Mouse (Mus musculus): ENCODE measurements around the gene Ssr3. TPM values are rescaled to one million over a fixed set of nuclear protein-coding genes. Genes with fewer than 3 reads are reported as not detected.

Ssr3 gene
- total and polyA plus RNA-seq, 3 experiments, result 105 to 131 (median 125) TPM

DNA sequence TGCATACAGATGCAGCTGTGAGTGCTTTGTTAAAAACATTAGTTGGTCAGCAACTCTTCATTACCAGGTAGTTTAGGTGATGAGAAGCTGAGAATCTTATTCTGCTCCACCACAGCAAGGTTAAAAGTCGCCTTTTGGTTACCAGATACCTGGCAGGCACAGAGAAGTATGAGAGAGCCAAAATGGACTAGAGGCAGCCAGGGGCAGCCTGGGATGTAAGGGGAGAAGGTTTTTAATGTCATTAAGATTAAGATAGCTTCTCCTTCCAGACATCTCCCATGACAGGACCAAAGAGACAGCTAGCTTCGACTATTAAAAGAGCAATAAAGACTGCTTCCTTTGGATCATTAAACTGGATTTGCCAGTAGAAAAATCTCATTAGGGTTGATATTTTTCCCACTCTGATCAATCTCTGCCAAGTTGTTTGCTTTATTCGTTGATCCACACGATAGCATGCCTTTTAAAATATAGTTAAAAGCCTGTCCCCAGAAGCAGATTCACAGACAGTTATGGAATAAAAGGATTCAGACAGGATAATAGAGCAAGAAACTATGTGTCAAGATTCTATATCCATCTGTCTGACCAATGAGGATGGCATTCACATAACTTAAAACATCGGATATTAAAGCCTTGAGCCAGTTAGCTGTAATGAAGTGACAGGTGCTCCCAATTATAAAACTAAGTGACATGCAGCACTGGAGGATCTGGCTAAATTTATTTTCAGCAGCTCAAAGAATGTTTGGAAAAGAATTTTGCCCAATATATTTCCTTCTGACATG, 52.1 kb downstream of the Ssr3 start:
- no peak overlapping the region for H3K9ac ChIP-seq (ENCODE audit: control insufficient read depth, low read depth, low read length, poor library complexity, severe bottlenecking)
- DNase-seq (ENCODE audit: low read depth, low spot score), result no peak
- H3K36me3 ChIP-seq (ENCODE audit: control insufficient read depth in 1 of 2, insufficient read depth in 2 of 2, low read length in 2 of 2), result no peaks in the 10 kb centered on the region; a peak in 1 of 4 replicates
- no peak overlapping the region for H3K4me3 ChIP-seq (ENCODE audit: control insufficient read depth in 1 of 2, insufficient read depth in 1 of 2, low read depth in 2 of 2, low read length in 2 of 2)
- TF ChIP-seq ZNF384 (IDR thresholded peaks at IDR 0.05; ENCODE audit: low read depth, low read length) (no peak), CHD2 (IDR thresholded peaks at IDR 0.05; ENCODE audit: low read length) (no peak), BHLHE40 (IDR thresholded peaks at IDR 0.05; ENCODE audit: borderline replicate concordance, low read depth, low read length) (no peak), MAZ (IDR thresholded peaks at IDR 0.05; ENCODE audit: low read depth, low read length) (no peak), MYC (IDR thresholded peaks at IDR 0.05; ENCODE audit: low read depth, low read length) (no peak), UBTF (IDR thresholded peaks at IDR 0.05; ENCODE audit: borderline replicate concordance, insufficient read depth, low read depth, low read length) (no peak), GABPA (IDR thresholded peaks at IDR 0.05; ENCODE audit: low read depth, low read length) (no peak), POLR2AphosphoS2 (IDR thresholded peaks at IDR 0.05; ENCODE audit: low read length) (no peak), SMC3 (IDR thresholded peaks at IDR 0.05; ENCODE audit: low read depth, low read length) (no peak), TCF12 (IDR thresholded peaks at IDR 0.05; ENCODE audit: low read depth, low read length) (no peak), ZC3H11A (IDR thresholded peaks at IDR 0.05; ENCODE audit: low read depth, low read length) (no peak), MAFK (IDR thresholded peaks at IDR 0.05; ENCODE audit: borderline replicate concordance, low read depth, low read length) (no peak), NELFE (IDR thresholded peaks at IDR 0.05; ENCODE audit: low read depth, low read length) (no peak)
- no peaks in the 10 kb centered on the region for H3K4me1 ChIP-seq (ENCODE audit: control insufficient read depth in 1 of 2, insufficient read depth in 2 of 2, low read length in 2 of 2)
- no peaks in the 10 kb centered on the region for H3K79me2 ChIP-seq (ENCODE audit: control insufficient read depth, insufficient read depth, low read length, poor library complexity)
- no peaks in the 10 kb centered on the region for H3K9me3 ChIP-seq (replicated peaks; ENCODE audit: insufficient read depth, low read length)
- H3K27me3 ChIP-seq (ENCODE audit: control insufficient read depth in 1 of 2, insufficient read depth in 2 of 2, low read length in 2 of 2), result no peaks in the 10 kb centered on the region
- H3K27ac ChIP-seq (ENCODE audit: control insufficient read depth, low read depth, low read length), result no peak overlapping the region

DNA sequence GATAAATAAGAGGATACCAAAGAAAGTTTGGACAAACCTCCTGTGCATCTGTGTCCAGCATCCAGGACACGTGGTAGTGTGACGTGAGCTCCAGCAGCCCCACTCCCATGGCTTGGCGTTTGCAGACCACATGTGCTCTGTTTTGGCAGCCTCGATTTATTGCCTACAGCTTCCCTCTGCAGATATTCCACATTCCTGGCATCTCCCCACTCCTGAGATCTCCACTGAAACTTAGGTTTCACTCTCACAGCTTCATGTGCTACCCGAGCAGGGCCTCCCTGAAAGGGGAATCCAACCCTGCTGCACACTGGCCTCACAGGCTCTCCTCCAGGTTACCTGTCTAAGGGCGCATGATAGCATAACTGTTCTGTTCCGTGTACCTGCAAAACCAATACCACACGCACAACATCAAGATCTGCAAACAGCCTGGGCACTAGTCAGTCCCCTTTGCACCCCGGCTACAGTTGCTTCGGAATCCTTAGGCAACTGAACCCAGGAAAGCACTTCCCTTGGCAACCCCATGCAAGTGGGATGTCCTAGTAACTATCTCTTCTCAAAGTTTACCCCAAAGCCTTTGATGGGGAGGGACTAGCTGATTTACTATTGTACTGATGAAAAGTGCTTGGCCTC, 54.5 kb downstream of the Ssr3 start:
- Histone ChIP-seq H3K79me2 (ENCODE audit: control insufficient read depth, insufficient read depth, low read length, poor library complexity) (no peaks in the 10 kb centered on the region), H3K4me3 (ENCODE audit: control insufficient read depth in 1 of 2, insufficient read depth in 1 of 2, low read depth in 2 of 2, low read length in 2 of 2) (no peak overlapping the region), H3K9ac (ENCODE audit: control insufficient read depth, low read depth, low read length, poor library complexity, severe bottlenecking) (no peak overlapping the region), H3K4me1 (ENCODE audit: control insufficient read depth in 1 of 2, insufficient read depth in 2 of 2, low read length in 2 of 2) (no peaks in the 10 kb centered on the region), H3K36me3 (ENCODE audit: control insufficient read depth in 1 of 2, insufficient read depth in 2 of 2, low read length in 2 of 2) (no peaks in the 10 kb centered on the region; a peak in 1 of 4 replicates), H3K27me3 (ENCODE audit: control insufficient read depth in 1 of 2, insufficient read depth in 2 of 2, low read length in 2 of 2) (no peaks in the 10 kb centered on the region), H3K9me3 (replicated peaks; ENCODE audit: insufficient read depth, low read length) (no peaks in the 10 kb centered on the region), H3K27ac (ENCODE audit: control insufficient read depth, low read depth, low read length) (no peak overlapping the region)
- TF ChIP-seq MAFK (IDR thresholded peaks at IDR 0.05; ENCODE audit: borderline replicate concordance, low read depth, low read length), result no peak
- no peak for TF ChIP-seq ZC3H11A (IDR thresholded peaks at IDR 0.05; ENCODE audit: low read depth, low read length)
- TF ChIP-seq GATA1 (IDR thresholded peaks at IDR 0.05; ENCODE audit: low read depth, low read length), result no peak
- TF ChIP-seq SIN3A (IDR thresholded peaks at IDR 0.05; ENCODE audit: low read length), result no peak
- no peak for TF ChIP-seq BHLHE40 (IDR thresholded peaks at IDR 0.05; ENCODE audit: borderline replicate concordance, low read depth, low read length)
- TF ChIP-seq MEF2A (IDR thresholded peaks at IDR 0.05; ENCODE audit: extremely low read depth, insufficient replicate concordance, low read depth, low read length, poor library complexity, severe bottlenecking), result no peak
- no peak for TF ChIP-seq MXI1 (IDR thresholded peaks at IDR 0.05; ENCODE audit: low read depth, low read length)
- no peak for DNase-seq (ENCODE audit: low read depth, low spot score)

Other genes with a start within 250 kb of the Ssr3 start
- 2.0 and 3.0 TPM in 2 replicates for gene Tiparp, start 135.8 kb upstream of the Ssr3 start, total RNA-seq (2012; rRNA removed)
- gene Tiparp, start 135.8 kb upstream of the Ssr3 start, polyA plus RNA-seq (2012; ENCODE audit: insufficient read depth in 1 of 2, insufficient read length in 2 of 2, low read depth in 1 of 2, low replicate concordance in 2 of 2, missing spikeins in 1 of 2), result 1 to 10 TPM in 1 of 2 experiments, not detected in 1; 3.3 TPM